Mouse (Mus musculus) liver, postnatal 0 days (tissue): ENCODE data around the gene Trim67.

Experiments used
- CTCF ChIP-seq: sonication (generic); IDR thresholded peaks from 2 replicates; pipeline ENCODE4 v1.5.1; 2016; ENCODE audit warnings: antibody characterized with exemption, low read depth
- EP300 ChIP-seq: IDR thresholded peaks from 2 replicates; pipeline ENCODE4 v1.6.1; 2016; ENCODE audit warnings: antibody characterized with exemption, low read depth, mild to moderate bottlenecking

- TF ChIP-seq CTCF = no peak
- no peak for TF ChIP-seq EP300
Observed at GRCm38 (mm10) chr8:124746661-124747060, 46.2 kb upstream of the Trim67 start.
